Mouse (Mus musculus): ENCODE measurements at regions not wholly inside any gene's neighbourhood (a gene's known extent, or its start where the extent isn't known, plus 50 kb on each side); places are given as distances from the start of the nearest gene placed in this dataset.

DNA sequence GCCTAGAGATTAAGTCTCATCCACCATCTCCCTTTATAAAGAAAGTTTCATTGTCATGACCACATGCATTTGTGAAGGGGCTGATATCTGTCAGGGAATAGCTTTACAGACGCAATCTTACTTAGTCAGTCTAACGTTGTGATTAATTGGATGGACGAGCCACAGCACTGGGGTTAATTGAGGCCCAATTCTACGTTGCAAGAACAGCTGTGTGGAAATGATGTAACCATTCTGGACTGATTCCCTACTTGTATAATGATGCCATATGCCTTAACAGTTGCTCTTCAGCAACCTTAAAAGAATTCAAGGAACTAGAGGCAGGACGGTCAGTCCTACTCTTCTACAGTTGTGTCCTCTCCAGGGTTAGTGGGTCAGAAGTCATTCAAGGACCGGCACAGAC, 231.9 kb upstream of the Mctp2 start:
- H3K27ac ChIP-seq (ENCODE audit: low read depth, low read length) = no peak overlapping the region
- 70% methylated on average over 6 of the region's 6 CpGs for WGBS (ENCODE audit: insufficient replicate concordance)

DNA sequence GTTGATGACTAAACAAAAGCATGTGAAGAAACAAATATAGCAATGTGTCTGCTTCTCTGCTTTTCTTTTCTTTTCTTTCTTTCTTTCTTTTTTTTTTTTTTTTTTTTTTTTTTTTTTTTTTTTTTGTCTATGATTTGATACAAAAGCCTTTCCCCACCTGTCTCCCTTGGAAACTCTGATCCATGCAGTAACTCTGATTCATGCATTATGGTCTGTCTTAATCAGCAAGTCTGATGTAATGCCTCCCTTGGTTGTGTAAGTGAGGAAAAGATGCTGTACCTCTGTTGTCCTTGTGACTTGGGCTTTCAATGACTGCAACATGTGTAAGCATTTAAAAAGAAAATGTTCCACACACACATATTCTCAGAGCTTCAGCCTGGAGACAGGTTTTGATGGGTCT, 233.5 kb upstream of the Mctp2 start:
- Histone ChIP-seq H3K9ac (ENCODE audit: low read depth, low read length) (no peak overlapping the region), H3K27me3 (ENCODE audit: control insufficient read depth, insufficient read depth, low read length) (no peaks in the 10 kb centered on the region), H3K36me3 (ENCODE audit: control insufficient read depth, insufficient read depth, low read length) (no peaks in the 10 kb centered on the region), H3K4me2 (no peak overlapping the region), H3K4me3 (ENCODE audit: low read depth, low read length) (no peak overlapping the region), H3K9me3 (replicated peaks; ENCODE audit: control insufficient read depth, low read length) (no peaks in the 10 kb centered on the region), H3K27ac (ENCODE audit: low read depth, low read length) (no peak overlapping the region), H3K4me1 (ENCODE audit: control insufficient read depth, insufficient read depth, low read length) (no peaks in the 10 kb centered on the region)
- ATAC-seq (replicated peaks; ENCODE audit: insufficient number of reproducible peaks, low FRiP score, low TSS enrichment) = no peak

More for the DNA sequence above, 231.9 kb upstream of the Mctp2 start:
- H3K9me3 ChIP-seq (replicated peaks; ENCODE audit: control insufficient read depth, low read length) = no peaks in the 10 kb centered on the region
- no peak overlapping the region for H3K9ac ChIP-seq (ENCODE audit: low read depth, low read length)
- no peak for ATAC-seq (replicated peaks; ENCODE audit: insufficient number of reproducible peaks, low FRiP score, low TSS enrichment)
- H3K36me3 ChIP-seq (ENCODE audit: control insufficient read depth, insufficient read depth, low read length) = no peaks in the 10 kb centered on the region
- H3K4me3 ChIP-seq (ENCODE audit: low read depth, low read length) = no peak overlapping the region
- H3K4me2 ChIP-seq = no peak overlapping the region
- no peaks in the 10 kb centered on the region for H3K4me1 ChIP-seq (ENCODE audit: control insufficient read depth, insufficient read depth, low read length)
- H3K27me3 ChIP-seq (ENCODE audit: control insufficient read depth, insufficient read depth, low read length) = no peaks in the 10 kb centered on the region

DNA sequence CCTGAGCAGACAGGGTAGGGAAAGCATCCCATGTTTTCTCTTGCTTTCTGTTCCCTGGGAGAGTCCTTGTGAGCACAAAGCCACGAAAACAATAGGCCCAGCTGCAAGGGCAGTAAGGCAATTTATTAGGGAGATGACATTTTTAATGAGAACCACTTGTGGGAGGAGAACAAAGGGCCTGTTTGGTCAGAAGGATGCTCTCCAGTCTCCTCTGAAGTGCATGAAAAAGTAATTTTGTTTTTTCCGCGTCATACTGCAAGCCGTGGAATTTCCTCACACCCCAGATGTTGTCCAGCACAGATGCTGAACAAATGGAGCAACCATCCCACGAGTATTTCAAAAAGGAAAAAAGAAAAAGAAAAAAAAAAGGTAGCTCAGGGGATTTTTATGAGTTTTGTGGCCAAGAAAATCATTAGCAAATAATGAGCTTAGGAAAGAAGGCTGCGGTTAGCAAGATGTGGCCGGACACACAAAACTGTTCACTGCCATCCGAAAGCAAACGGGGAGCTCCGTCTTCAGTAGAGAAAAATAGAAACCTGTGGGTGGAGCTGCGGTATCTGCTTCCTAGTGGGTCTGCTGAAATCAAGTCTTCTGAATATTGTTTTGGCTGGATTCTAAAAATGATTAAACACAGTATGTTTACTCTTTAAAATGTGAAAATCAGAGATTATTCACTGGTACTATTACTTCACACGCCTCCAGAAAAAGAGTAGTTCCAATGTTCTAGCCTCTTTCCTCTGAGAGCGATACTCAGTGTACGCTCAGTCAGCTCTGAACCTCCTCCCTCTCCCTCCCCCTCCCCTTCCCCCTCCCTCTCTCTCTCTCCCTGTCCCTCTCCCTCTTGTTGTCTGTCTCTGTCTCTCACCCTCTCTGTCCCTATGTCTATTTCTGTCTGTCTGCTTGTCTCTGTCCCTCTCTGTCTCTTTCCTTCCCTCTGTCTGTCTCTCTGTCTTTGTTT, 235.4 kb upstream of the Mctp2 start:
- H3K4me1 ChIP-seq (ENCODE audit: control insufficient read depth, insufficient read depth, low read length) = no peaks in the 10 kb centered on the region
- no peaks in the 10 kb centered on the region for H3K27me3 ChIP-seq (ENCODE audit: control insufficient read depth, insufficient read depth, low read length)
- no peak overlapping the region for H3K9ac ChIP-seq (ENCODE audit: low read depth, low read length)
- no peak overlapping the region for H3K4me2 ChIP-seq
- no peaks in the 10 kb centered on the region for H3K36me3 ChIP-seq (ENCODE audit: control insufficient read depth, insufficient read depth, low read length)
- no peak for ATAC-seq (replicated peaks; ENCODE audit: insufficient number of reproducible peaks, low FRiP score, low TSS enrichment)
- H3K4me3 ChIP-seq (ENCODE audit: low read depth, low read length) = no peak overlapping the region
- H3K27ac ChIP-seq (ENCODE audit: low read depth, low read length) = no peak overlapping the region
- WGBS (ENCODE audit: insufficient replicate concordance) = 67% methylated on average over 14 of the region's 14 CpGs
- H3K9me3 ChIP-seq (replicated peaks; ENCODE audit: control insufficient read depth, low read length) = no peaks in the 10 kb centered on the region

DNA sequence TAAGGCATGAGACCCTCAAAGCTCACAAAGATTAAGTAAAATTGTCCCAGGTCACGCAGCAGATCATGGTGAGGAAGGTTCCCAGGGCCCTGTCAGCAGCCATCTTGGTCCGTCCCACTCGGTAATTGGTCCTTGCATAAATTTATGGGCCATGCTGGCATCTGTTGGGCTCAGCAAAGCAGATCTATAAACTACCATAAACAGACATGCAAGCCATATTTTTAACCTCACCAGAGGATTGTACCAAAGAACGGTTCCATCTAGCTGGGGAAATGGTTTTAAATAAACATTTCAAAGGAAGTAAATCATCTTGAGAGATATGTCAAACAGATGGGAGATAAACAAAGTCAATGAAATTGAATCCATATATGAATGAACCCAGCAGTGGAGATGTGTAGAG, 237.1 kb upstream of the Mctp2 start:
- Histone ChIP-seq H3K4me3 (ENCODE audit: low read depth, low read length) (no peak overlapping the region), H3K36me3 (ENCODE audit: control insufficient read depth, insufficient read depth, low read length) (no peaks in the 10 kb centered on the region), H3K27me3 (ENCODE audit: control insufficient read depth, insufficient read depth, low read length) (no peaks in the 10 kb centered on the region), H3K4me2 (no peak overlapping the region), H3K27ac (ENCODE audit: low read depth, low read length) (no peak overlapping the region), H3K4me1 (ENCODE audit: control insufficient read depth, insufficient read depth, low read length) (no peaks in the 10 kb centered on the region), H3K9ac (ENCODE audit: low read depth, low read length) (no peak overlapping the region), H3K9me3 (replicated peaks; ENCODE audit: control insufficient read depth, low read length) (no peaks in the 10 kb centered on the region)
- 70% methylated on average over 4 of the region's 4 CpGs for WGBS (ENCODE audit: insufficient replicate concordance)
- no peak for ATAC-seq (replicated peaks; ENCODE audit: insufficient number of reproducible peaks, low FRiP score, low TSS enrichment)

DNA sequence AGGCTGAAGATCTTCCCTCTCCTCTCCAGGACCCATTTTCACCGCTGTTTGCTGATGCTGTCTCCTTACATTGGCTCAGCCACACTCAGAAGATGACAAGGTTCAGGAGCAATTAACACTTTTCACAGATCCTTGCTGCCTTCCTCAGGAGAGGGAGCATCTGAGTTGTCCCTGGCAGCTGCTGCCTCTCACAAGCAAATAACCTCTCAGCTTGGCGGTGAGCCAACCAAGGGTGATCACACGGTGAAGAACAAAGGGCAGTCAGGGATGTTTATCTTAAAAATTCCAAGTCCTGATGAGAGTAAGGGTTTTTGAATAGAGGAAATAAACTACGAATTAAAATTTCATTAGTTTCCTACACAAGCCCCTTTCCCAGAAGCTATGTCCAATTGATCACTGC, 237.5 kb upstream of the Mctp2 start:
- H3K9me3 ChIP-seq (replicated peaks; ENCODE audit: control insufficient read depth, low read length) = no peaks in the 10 kb centered on the region
- no peaks in the 10 kb centered on the region for H3K27me3 ChIP-seq (ENCODE audit: control insufficient read depth, insufficient read depth, low read length)
- H3K4me1 ChIP-seq (ENCODE audit: control insufficient read depth, insufficient read depth, low read length) = no peaks in the 10 kb centered on the region
- 36% methylated on average over 4 of the region's 4 CpGs for WGBS (ENCODE audit: insufficient replicate concordance)
- no peaks in the 10 kb centered on the region for H3K36me3 ChIP-seq (ENCODE audit: control insufficient read depth, insufficient read depth, low read length)
- H3K4me3 ChIP-seq (ENCODE audit: low read depth, low read length) = no peak overlapping the region
- H3K4me2 ChIP-seq = no peak overlapping the region
- no peak overlapping the region for H3K9ac ChIP-seq (ENCODE audit: low read depth, low read length)
- ATAC-seq (replicated peaks; ENCODE audit: insufficient number of reproducible peaks, low FRiP score, low TSS enrichment) = no peak
- no peak overlapping the region for H3K27ac ChIP-seq (ENCODE audit: low read depth, low read length)

DNA sequence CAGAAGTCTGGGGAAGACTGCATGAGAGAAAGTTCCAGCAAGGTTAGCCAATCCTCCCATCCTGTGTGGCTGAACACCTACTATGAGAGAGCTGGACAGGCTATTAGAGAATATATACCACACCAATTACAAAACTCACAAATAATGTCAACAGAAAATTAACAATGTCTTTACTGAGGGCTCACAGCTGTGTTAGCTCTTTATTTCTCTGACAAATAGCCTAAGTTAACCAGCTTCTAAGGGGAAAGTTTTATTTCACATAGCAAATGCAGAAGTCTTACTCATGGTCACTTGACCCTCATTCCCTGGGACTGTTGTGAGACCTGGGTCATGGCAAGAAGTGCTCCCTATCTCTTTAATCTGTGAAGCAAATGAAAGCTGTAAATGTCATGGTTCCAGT, 261.0 kb upstream of the Mctp2 start:
- Histone ChIP-seq H3K4me3 (ENCODE audit: low read depth, low read length) (no peak overlapping the region), H3K9ac (ENCODE audit: low read depth, low read length) (no peak overlapping the region), H3K9me3 (replicated peaks; ENCODE audit: control insufficient read depth, low read length) (no peaks in the 10 kb centered on the region), H3K27me3 (ENCODE audit: control insufficient read depth, insufficient read depth, low read length) (no peaks in the 10 kb centered on the region), H3K4me1 (ENCODE audit: control insufficient read depth, insufficient read depth, low read length) (no peaks in the 10 kb centered on the region), H3K4me2 (no peak overlapping the region), H3K36me3 (ENCODE audit: control insufficient read depth, insufficient read depth, low read length) (no peaks in the 10 kb centered on the region), H3K27ac (ENCODE audit: low read depth, low read length) (no peak overlapping the region)
- ATAC-seq (replicated peaks; ENCODE audit: insufficient number of reproducible peaks, low FRiP score, low TSS enrichment) = no peak

DNA sequence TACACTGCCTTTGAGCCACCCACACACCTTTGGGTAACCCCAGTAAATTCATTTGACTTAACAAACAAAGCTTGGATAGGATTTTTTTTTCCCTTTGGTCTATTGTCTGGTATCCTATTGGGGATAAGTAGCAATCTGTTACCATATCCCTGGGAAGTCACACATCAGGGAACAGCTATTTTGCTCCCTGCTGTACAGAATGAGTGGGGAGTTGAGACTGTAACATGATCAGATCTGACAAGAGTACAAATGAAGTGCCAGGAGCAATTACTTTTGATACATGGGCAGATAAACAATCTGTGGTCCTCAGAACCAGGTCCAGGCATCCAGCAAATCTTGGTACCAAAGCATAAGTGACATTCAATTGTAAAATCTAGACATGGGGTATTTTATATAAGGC, 262.8 kb upstream of the Mctp2 start:
- H3K9me3 ChIP-seq (replicated peaks; ENCODE audit: control insufficient read depth, low read length) = no peaks in the 10 kb centered on the region
- no peaks in the 10 kb centered on the region for H3K36me3 ChIP-seq (ENCODE audit: control insufficient read depth, insufficient read depth, low read length)
- no peak for ATAC-seq (replicated peaks; ENCODE audit: insufficient number of reproducible peaks, low FRiP score, low TSS enrichment)
- H3K4me1 ChIP-seq (ENCODE audit: control insufficient read depth, insufficient read depth, low read length) = no peaks in the 10 kb centered on the region
- H3K9ac ChIP-seq (ENCODE audit: low read depth, low read length) = no peak overlapping the region
- H3K27ac ChIP-seq (ENCODE audit: low read depth, low read length) = no peak overlapping the region
- H3K4me3 ChIP-seq (ENCODE audit: low read depth, low read length) = no peak overlapping the region
- H3K4me2 ChIP-seq = no peak overlapping the region
- H3K27me3 ChIP-seq (ENCODE audit: control insufficient read depth, insufficient read depth, low read length) = no peaks in the 10 kb centered on the region

DNA sequence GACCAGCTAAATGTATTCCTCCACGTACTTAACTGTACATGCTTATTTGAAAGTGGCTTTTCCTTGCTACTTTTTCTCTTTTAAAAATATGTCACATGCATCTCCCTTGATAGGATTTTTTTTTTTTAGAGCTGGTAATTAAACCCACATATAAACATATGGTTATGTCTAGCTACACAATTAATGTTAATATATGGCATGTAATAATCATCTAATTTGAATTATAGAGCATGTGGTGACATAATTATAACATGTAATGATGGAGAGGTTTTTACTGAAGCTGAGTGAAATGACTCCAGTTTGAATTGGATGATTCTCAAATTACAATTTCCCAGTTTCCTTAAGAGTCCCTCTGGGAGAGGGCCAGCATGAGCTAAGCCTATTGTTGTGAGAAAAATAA, 267.9 kb upstream of the Mctp2 start:
- Histone ChIP-seq H3K27me3 (ENCODE audit: control insufficient read depth, insufficient read depth, low read length) (no peaks in the 10 kb centered on the region), H3K9me3 (replicated peaks; ENCODE audit: control insufficient read depth, low read length) (no peaks in the 10 kb centered on the region), H3K9ac (ENCODE audit: low read depth, low read length) (no peak overlapping the region), H3K4me1 (ENCODE audit: control insufficient read depth, insufficient read depth, low read length) (no peaks in the 10 kb centered on the region), H3K36me3 (ENCODE audit: control insufficient read depth, insufficient read depth, low read length) (no peaks in the 10 kb centered on the region), H3K27ac (ENCODE audit: low read depth, low read length) (no peak overlapping the region), H3K4me2 (no peak overlapping the region), H3K4me3 (ENCODE audit: low read depth, low read length) (no peak overlapping the region)
- 61% methylated on average over 1 of the region's 1 CpGs for WGBS (ENCODE audit: insufficient replicate concordance)
- ATAC-seq (replicated peaks; ENCODE audit: insufficient number of reproducible peaks, low FRiP score, low TSS enrichment) = no peak

DNA sequence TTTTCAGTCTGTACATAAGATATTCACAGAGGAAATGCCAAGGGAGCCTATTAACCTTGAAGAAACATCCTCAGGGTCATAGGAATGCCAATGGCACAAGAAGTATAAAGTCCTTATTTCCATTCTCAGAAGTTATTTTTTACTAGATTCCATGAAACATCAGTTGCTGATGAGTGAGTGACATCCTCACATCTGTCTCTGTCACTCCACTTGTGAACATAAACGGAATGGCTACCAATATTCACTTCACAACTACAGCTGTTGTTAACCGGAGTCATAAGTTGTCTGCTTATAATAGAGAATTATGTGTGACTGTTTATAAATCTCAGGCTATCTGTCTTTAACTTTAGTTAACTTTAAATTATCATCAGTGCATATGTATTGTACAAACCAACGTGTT, 278.0 kb upstream of the Mctp2 start:
- no peak for ATAC-seq (replicated peaks; ENCODE audit: insufficient number of reproducible peaks, low FRiP score, low TSS enrichment)

More for the DNA sequence above, 278.0 kb upstream of the Mctp2 start:
- no peak overlapping the region for H3K4me3 ChIP-seq (ENCODE audit: low read depth, low read length)
- no peaks in the 10 kb centered on the region for H3K9me3 ChIP-seq (replicated peaks; ENCODE audit: control insufficient read depth, low read length)
- no peak overlapping the region for H3K4me2 ChIP-seq
- 71% methylated on average over 3 of the region's 3 CpGs for WGBS (ENCODE audit: insufficient replicate concordance)
- no peaks in the 10 kb centered on the region for H3K4me1 ChIP-seq (ENCODE audit: control insufficient read depth, insufficient read depth, low read length)
- H3K36me3 ChIP-seq (ENCODE audit: control insufficient read depth, insufficient read depth, low read length) = no peaks in the 10 kb centered on the region
- no peaks in the 10 kb centered on the region for H3K27me3 ChIP-seq (ENCODE audit: control insufficient read depth, insufficient read depth, low read length)
- no peak overlapping the region for H3K9ac ChIP-seq (ENCODE audit: low read depth, low read length)
- no peak overlapping the region for H3K27ac ChIP-seq (ENCODE audit: low read depth, low read length)
